Mouse (Mus musculus): ENCODE data around the gene Adgrg1.

The Adgrg1 gene

DNA sequence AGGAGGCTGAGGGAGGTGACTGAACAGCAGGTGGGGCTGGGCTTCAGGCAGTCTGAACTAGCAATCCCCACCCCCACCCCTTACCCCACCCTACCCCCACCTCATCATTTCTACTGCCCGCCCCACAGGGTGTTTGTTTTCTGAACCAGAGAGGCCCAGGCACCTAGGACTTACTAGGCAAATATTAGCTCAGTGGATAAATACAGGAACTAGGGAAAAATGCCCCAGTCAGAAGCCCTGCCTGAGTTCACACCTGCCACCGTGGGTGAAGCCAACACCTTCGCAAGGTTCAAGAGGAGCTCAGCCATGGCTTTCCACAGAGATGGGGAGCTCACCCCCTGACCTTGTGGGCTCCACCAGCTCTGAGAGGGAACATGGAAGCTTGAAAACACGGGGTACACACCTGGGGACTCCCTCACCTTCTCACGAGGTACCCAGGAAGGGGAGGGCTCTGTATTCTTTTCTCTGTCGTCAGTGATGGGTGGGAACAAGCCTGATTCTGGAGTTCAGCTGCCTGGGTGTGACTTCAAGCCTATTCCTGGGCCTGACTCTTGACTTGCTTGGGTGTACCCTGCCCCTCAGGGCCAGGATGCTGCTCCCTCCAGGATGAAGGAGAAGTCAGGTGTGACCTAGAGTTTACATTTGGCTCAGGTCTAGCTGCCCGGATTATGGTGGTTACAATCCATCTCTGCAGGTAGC, at the start of gene Adgrg1:
Adgrg1 (plus strand) TSS at position 285 of the 699 bp plus-strand sequence.
- in situ Hi-C loops (cut with MboI, MseI), result loop anchor here in 1 of 2 experiments (10.0 kb wide), 1 partner anchor 450 kb away; no protein-coding TSS in a partner anchor

DNA sequence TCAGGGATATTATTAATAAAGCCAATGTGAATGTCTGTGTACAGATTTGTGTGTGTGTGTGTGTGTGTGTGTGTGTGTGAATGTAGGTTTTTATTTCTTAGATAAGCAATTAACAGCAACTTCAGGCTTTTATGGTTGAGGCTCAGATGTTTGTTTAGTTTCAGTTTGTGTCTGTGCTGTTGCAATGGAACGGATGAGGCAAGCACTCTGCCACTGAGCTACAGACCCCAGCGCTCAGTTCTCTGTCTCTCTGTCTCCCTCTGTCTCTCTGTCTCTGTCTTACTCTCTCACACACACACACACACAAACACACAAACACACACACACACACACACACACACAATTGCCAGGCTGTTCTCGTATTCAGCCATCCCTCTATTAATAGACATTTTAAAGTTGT, 46.3 kb upstream of the Adgrg1 start:
- in situ Hi-C loops (cut with MboI, MseI), result no loop called here

DNA sequence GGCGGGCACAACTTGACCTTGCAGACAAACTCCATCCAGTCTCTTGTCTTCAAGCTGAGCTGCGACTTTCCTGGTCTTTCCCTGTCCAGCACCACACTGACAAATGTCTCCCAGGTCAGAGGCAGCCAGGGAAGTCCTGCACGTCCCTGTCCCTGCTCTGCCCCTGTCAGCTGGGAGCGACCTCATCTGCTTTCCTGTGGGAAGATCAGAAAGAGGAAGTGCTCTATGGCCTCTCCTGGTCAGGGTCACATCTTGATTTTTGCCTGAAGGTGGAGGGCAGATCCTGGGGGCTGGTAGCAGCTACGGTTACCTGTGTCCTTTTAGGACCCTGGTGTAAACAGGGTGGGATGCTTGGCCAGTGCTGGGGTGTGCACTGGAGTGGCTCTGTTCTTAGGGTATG, 40.6 kb upstream of the Adgrg1 start:
- in situ Hi-C loops (cut with MboI, MseI), result no loop called here

DNA sequence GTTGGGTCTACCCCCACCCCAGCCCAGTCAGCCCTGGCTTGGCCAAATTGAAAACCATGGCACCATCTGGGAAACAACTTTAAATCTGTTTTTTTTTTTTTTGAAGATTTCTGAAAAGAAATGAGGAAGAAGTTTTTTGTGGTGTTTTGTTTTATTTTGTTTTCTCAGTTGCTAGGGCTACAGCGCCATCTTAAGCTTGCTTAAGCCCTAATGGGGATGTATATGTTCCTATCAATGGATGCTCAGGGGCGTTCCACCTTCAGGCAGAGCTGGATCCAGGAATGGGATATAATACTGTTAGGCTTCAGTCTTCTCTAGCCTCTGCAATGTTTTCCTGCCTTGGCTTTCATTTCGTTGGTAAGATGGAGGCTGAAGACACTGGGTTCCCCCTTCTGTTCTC, 39.4 kb upstream of the Adgrg1 start:
- in situ Hi-C loops (cut with MboI, MseI), result no loop called here

DNA sequence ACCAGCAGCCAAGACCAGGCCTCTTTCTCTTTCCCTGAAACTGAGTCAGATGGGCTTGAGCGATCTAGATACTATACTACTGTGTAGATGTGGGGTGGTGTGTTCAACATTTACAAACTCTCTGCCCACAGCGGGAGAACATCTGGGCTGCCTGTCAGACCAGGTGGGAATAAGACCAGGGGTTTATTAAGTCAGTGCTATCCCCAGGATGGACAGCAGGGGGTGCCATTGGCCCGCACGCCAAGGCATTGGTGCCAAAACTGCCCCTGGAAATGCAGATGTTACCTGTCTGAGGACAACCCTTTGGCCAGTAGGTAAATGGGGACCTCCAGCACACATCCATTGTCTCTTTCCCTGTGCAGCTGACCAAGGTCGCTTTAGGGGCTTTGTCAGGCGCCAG, 32.0 kb upstream of the Adgrg1 start:
- in situ Hi-C loops (cut with MboI, MseI), result loop anchor here (5.0 to 10.0 kb wide), 4 partner anchors 55 to 265 kb away; partner anchors contain the start of gene Kifc3 (in 1 of the 2)

DNA sequence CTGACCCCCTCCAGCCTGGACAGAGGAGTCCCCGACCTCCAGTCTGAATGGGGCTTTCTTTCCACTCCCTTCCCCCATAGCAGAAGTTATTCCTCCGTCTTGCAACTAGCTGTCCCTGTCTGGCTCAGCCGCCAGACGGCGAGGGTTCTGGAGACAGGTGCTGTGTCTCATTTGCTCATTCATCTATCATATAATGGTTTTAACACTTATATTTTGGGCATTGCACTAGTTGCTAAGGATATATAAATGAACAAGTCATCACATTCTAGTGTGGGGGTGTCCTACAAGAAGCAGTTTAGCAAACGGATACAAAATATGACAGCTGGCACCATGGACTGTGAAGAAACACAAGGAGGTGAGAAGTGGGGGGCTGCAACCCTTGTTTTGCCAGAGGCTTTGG, 29.4 kb upstream of the Adgrg1 start:
- in situ Hi-C loops (cut with MboI, MseI), result loop anchor here in 1 of 2 experiments (10.0 kb wide), 1 partner anchor 260 kb away; the partner anchor contains the start of gene Kifc3

DNA sequence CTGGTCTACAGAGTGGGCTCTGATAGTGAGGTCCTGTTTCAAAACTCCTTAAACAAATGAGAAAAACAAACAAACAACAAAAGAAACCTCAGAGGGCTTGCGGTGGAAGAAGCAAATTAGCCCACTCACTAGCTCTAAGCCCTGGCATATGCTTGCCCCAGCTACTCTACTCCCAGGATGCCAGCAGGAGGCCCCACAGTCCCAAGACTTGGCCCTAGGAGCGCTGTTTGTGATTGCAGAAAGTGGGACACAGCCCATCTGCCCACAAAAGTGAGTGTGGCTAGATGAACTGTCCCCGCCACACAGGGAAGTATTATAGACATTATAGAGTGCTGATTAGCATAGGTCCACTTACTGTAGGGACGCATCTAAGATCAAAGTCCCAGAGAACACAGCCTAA, 26.1 kb upstream of the Adgrg1 start:
- in situ Hi-C loops (cut with MboI, MseI), result loop anchor here in 1 of 2 experiments (10.0 kb wide), 1 partner anchor 256 kb away; the partner anchor contains the start of gene Kifc3

DNA sequence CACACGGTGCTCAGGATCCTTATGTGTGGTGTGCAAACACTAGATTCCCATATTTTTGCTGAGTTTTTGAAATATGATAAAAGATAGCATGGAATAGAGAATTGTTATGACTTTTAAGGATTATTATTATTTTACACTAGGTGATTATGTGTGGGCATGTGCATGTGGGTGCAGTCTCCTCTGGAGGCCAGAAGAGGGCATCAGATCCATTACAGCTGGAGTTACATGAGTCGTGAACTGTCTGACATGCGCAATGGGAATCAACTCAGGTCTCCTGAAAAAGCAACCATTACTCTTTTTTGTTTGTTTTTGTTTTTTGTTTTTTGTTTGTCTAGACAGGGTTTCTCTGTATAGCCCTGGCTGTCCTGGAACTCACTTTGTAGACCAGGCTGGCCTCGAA, 25.5 kb upstream of the Adgrg1 start:
- in situ Hi-C loops (cut with MboI, MseI), result loop anchor here in 1 of 2 experiments (10.0 kb wide), 1 partner anchor 256 kb away; the partner anchor contains the start of gene Kifc3

DNA sequence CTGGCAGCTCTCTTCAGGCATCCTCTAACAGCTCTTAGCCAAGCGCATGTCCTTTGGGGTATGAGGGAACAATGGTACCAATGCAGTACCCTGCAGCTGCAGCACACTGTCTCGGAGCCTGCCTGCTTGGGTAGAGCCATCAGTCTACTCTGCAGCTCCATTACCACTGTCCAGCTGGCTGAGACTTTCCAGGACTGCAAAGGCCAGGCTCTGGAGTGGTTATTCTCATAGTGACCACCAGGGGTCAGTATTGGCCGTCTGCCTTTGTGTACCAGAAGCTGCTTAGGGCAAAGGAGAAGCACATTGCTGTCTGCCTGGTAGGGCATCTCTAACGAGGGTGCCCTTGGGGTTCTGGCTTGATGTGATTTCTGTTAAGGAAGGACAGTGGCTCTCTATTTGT, 24.5 kb upstream of the Adgrg1 start:
- in situ Hi-C loops (cut with MboI, MseI), result no loop called here

DNA sequence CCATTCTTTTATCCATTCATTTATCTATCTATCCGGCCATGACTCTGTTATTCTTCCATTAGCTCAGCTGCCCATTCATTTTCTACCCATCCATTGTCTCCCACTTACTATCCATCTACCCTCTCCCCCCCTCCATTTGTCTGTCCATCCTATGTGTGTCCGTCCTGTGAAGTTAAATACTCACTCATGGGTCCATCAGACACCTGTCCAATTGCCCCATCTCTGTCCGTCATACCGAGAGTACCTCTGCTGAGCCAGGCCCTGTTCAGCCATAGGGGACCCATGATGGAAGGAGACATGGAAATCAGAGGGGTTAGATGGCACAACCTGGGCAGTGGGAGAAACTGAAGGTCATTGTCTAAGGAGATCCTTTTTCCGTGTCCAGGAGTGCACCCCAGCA, 24.1 kb upstream of the Adgrg1 start:
- in situ Hi-C loops (cut with MboI, MseI), result no loop called here

DNA sequence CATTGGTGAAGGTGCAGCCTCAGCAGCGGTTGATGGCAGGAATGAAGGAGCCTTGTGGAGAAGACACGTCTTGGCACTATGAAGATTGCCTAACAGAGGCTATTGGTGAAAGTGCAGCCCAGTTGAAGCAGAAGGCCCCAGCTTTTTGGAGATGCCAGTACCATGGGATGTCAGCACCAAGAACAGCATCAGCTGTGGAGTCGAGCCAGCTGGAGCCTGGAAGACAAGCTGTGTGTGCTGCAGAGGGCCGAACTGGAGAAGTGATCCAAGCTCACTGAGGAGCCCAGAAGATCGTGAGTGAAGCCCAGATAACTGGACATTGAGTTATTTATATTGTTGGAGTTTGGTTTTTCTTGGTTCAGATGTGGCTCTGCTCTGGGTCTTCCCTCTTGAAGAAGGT, 22.5 kb upstream of the Adgrg1 start:
- in situ Hi-C loops (cut with MboI, MseI), result no loop called here

DNA sequence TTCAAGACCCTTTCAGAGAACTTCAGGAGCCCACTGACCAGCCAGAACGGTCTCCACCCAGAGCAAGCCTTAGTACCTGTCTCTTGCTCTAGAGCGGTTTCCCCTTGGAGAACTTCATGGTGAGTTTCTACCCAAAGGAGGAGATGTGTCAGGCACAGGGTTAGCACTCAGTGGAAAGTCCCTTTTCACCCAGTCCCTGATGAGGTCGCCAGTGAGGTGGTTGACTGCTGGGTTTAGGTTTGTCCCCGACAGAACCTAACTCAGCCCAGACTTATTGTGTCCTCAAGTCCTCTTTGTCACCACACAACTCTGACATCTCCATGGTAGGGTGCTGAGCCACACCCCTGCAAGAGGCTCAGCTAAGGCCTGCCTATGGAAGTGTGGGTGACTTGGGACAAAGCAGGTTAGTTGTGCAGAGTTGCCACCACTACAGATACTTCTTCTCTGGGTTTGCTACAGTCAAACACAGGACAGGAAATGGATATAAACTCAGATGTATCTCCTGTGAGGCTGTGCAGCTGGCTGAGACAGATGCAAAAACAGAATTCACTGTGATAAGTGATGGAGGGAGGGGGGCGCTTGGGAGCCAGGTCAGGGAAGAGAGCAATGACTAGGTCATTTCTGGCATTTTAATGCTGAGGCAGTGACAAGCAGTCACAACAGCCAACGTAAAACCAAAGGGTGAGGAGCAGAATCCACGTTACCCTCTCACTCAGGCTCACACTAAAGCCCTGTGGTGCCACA, 20.8 kb upstream of the Adgrg1 start:
- in situ Hi-C loops (cut with MboI, MseI), result no loop called here

DNA sequence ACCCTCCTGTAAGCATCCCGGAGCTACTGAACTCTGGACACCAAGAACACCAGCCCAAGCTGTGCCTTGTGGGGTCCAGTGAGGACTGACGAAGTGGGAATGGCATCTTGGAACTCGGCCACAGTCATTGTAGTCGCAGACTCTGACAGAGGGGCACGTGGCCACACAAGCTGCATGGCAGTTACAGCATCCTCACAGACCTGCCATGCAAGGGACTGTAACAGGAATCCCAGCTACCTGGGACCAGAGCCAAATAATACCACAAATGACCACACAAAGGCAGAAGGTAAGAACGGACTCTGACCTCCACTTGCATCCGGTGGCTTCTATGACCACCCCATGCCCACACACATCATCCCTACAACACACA, 20.2 kb upstream of the Adgrg1 start:
- in situ Hi-C loops (cut with MboI, MseI), result no loop called here

DNA sequence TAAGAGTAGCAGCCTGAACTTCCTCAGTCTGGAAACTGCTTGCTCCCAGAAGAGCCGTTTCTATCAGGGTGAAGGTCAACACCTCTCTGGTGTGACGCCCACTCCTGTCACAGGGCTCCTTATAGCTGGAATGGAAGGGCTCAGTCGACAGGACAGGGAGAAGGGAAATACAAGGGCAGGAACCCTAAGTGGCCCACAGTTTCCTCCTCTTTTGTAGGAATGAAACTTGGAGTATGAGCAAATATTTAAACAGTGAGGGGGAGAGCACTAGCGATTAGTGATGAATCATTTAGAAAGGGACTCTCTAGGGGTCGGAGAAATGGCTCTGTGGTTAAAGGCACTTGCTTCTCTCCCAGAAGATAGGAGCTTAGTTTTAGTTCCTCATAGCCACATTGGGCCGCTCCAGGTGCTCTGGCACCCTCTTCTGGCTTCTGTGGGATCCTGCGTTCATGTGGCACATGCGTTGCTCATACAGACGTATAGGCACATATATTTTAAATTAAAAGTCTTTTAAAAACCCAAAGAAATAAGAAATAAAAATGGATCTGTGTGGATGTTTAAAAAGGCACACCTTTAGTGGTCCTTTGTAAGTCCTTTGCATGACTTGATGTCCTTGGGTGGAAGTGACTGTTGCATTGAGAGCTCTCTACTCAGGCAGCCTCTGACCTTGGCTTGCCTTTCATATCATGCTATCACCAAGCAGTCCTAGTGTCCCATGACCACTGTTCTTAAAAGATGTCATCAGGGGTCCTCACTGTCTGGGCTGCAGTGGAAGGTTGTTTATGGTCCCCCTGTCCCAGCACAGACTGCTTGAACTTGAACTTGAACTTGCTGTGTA, 19.4 kb upstream of the Adgrg1 start:
- in situ Hi-C loops (cut with MboI, MseI), result no loop called here

DNA sequence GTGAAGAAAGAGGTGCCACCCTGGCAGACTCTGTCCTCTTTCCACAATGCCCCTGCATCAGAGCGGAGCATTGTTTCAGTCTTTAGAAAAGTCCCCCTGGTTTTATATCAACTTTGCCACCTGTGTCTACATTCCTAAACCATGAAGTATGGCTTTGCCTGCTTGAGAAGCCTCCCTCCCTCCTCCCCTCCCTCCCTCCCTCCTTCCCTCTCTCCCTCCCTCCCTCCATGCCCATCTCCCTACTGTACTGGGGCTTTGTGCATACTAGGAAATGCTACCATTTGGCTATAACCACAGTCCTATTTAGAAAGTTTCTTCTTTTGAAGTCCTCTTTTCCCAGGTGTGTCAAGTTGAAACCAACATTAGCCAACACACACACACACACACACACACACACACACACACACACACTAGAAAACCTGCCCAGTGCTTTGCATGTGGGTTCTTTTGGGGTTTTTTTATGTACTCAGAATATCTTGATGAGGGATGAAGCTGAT, 18.4 kb upstream of the Adgrg1 start:
- in situ Hi-C loops (cut with MboI, MseI), result no loop called here

DNA sequence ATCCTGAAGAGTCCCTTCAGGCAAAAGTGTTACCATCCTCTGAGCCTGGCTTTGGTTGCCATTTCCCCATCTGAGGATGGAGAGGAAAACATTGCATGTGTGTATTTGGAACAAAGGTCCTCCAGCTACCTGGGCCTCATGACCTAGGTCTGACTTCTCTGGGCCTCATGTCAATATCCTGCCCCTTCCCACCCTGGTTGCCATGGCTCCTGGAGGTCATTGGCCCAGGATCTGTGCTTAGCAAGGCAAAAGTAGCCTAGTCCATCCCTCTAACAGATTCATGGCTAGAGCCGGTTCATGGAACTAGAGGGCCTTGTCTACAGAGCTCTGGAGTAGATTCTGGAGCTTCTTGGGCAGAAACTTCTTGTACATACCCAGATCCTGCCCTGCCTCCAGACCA, 12.3 kb upstream of the Adgrg1 start:
- in situ Hi-C loops (cut with MboI, MseI), result loop anchor here in 1 of 2 experiments (5.0 kb wide), 2 partner anchors 35 to 105 kb away; no protein-coding TSS in a partner anchor

DNA sequence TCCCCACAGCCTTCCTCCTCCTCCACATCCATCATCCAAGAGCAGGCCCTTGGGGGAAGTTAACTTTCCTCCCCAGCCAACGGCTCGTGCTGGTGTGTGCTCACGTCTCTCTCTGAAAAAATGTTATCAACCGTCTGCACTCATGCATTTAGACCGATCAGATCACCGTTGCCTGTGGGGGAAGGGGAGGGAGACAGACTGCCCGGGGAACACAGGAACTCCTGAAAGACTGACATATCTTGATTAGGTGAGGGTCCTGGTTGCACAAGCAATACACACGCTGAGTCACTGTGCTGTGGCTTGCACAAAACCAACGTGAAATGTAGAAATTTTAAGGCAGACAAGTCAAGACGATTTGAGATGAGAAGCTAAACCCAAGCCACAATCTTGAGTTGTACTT, 9.7 kb upstream of the Adgrg1 start:
- in situ Hi-C loops (cut with MboI, MseI), result loop anchor here in 1 of 2 experiments (5.0 kb wide), 2 partner anchors 32 to 102 kb away; no protein-coding TSS in a partner anchor

DNA sequence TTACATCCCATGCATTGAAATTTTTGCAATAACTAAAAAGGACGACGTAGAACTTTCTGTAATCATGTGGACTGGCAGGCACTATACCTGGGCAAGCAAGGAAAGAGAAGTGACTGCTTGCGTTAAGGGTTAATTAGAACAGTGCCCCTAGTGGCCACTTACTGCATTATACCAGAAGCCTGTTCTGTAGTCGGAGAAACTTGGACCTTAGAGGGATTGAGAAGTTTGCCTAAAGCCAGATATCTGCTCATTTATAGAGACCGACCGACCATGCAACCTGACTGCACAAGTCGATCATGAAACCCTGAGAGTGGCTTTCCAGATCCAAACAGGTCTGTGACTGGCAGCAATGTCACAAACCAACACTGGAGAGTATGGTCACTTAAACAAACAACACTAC, 8.0 kb upstream of the Adgrg1 start:
- in situ Hi-C loops (cut with MboI, MseI), result no loop called here

DNA sequence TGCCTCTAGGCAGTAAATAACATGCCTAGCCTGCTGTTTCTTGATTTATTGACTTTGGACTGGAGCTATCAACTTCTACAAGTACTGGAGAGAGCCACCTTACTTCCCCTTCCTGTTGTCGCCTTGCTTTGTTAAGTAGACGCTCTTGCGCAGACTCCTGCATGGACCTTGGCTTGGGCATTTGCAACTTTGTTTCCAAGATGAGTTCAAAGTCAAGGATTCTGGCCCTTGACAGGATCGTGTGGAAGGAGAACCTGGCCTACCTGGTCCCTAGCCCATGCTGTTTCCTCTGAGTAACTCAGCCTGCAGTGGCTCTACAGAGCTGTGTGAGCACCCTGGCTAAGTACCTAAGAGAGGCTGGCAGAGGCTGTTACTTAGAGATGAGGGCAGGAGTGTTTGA, 7.5 kb upstream of the Adgrg1 start:
- in situ Hi-C loops (cut with MboI, MseI), result no loop called here

DNA sequence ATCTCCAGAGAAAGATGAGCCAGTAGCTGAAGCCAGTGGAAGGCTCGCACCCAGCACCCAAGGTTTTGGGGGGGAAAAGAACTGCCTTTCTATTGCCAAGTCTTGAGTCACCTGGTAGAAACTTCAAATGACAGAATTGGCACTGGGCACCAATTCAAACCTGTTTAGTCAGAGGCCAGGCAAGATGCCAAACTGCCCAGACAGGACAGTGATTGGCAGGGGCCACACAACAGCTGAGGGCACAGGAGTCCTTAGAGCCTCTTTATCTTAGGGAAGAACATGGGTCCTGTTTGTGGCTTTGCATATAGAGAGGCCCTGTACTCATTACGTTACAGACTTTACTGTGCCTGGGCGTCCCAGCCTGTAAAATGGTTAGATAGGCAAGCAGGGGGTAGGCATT, 7.0 kb upstream of the Adgrg1 start:
- in situ Hi-C loops (cut with MboI, MseI), result no loop called here

DNA sequence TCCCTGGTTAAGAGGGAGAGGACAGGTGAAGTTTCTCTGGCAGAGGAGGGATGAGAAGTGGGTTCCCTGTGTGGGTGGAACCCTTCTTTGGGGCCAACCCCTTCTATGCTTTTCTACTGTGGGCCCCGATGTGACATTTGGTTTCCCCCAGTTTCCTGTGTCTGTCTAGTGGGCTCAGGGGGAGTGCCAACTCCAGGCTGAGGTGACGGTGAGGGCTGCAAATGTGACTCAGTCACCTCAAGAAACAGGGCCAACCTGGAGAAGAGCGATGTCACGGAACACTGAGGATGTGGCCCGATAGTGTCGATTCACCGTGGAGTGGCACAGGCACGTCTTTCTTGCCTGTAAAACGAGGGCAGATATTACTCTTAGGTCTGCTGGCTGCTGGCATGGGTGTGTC, 1.3 kb upstream of the Adgrg1 start:
- in situ Hi-C loops (cut with MboI, MseI), result loop anchor here in 1 of 2 experiments (10.0 kb wide), 1 partner anchor 452 kb away; no protein-coding TSS in a partner anchor
